Mouse (Mus musculus) olfactory bulb, adult 2 months (tissue): ENCODE measurements at regions not wholly inside any gene's neighbourhood (a gene's known extent, or its start where the extent isn't known, plus 50 kb on each side); places are given as distances from the start of the nearest gene placed in this dataset.

Experiments
- CTCF ChIP-seq: fragments of 200-500 bp; IDR thresholded peaks from 2 replicates; pipeline ENCODE4 v1.5.1; 2012; ENCODE audit warnings: low read depth, mild to moderate bottlenecking, low read length, moderate library complexity; ENCODE audit not compliant: insufficient read depth
- POLR2A ChIP-seq: fragments of 200-500 bp; IDR thresholded peaks from 2 replicates; pipeline ENCODE4 v1.6.1; 2012; ENCODE audit warnings: mild to moderate bottlenecking, low read depth, low read length, moderate library complexity; ENCODE audit not compliant: insufficient read depth

DNA sequence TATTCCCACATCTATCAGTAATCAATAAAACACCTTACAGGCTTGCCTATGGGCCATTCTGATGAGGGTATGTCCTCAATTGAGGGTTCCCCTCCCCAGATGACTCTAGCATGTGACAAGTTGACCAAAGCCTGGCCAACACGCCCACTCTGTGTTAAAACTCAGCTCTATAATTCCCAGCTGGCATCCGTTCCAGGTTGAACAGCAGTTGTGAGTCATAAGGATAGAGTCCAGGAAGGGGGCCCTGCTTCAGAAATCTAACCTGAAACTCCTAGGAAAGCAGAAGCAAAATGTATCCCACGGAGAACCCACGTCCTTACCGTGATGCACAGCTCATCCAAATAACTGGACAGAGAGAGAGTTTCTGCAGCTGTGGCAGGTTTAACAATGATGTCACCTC is 147.2 kb upstream of the Ipo5 start:
- no peak for TF ChIP-seq CTCF
- TF ChIP-seq POLR2A = no peak
